Mouse (Mus musculus): ENCODE data around the gene Kmt2e. TPM values are rescaled to one million over a fixed set of nuclear protein-coding genes. Genes with fewer than 3 reads are reported as not detected.

The Kmt2e gene
- total RNA-seq, 2 experiments from 2014 or later: 90.6 to 93.1 TPM

GRCm38 (mm10) chr5:23427501-23427900 lies 6.7 kb upstream of the Kmt2e start:
- TF ChIP-seq CTCF (conservative IDR thresholded peaks at IDR 0.05): no peak
- no peak overlapping the region for H3K4me3 ChIP-seq
- H3K27ac ChIP-seq: peak overlapping the region; percentile 12; the same call in 1 of the 2 replicates
- DNase-seq (ENCODE audit: low spot score in 2 of 2): no peak

GRCm38 (mm10) chr5:23431070-23431864 lies 3.0 kb upstream of the Kmt2e start:
- TF ChIP-seq CTCF (conservative IDR thresholded peaks at IDR 0.05): no peak
- Histone ChIP-seq H3K27ac (peak overlapping the region; percentile 100), H3K4me3 (peak overlapping the region; percentile 97)
- no peak for DNase-seq (ENCODE audit: low spot score in 2 of 2)

GRCm38 (mm10) chr5:23431948-23432707 lies 2.1 kb upstream of the Kmt2e start:
- H3K27ac ChIP-seq: peak overlapping the region; percentile 100
- TF ChIP-seq CTCF (conservative IDR thresholded peaks at IDR 0.05): no peak
- DNase-seq (ENCODE audit: low spot score in 2 of 2): no peak
- H3K4me3 ChIP-seq: peak overlapping the region; percentile 97

- Histone ChIP-seq H3K27ac (peak overlapping the region; percentile 100), H3K4me3 (peak overlapping the region; percentile 97)
- TF ChIP-seq CTCF (conservative IDR thresholded peaks at IDR 0.05): no peak
- peak; percentile 97 to 99 for DNase-seq (ENCODE audit: low spot score in 2 of 2)
Measured at GRCm38 (mm10) chr5:23432708-23433645, 1.3 kb upstream of the Kmt2e start.

GRCm38 (mm10) chr5:23434598-23435481 lies 599 bp downstream of the Kmt2e start:
- H3K4me3 ChIP-seq: peak overlapping the region; percentile 97

GRCm38 (mm10) chr5:23435482-23436125 lies 1.4 kb downstream of the Kmt2e start:
- no peak for TF ChIP-seq CTCF (conservative IDR thresholded peaks at IDR 0.05)
- Histone ChIP-seq H3K4me3 (peak overlapping the region; percentile 97), H3K27ac (peak overlapping the region; percentile 100)
- DNase-seq (ENCODE audit: low spot score in 2 of 2): no peak

More at GRCm38 (mm10) chr5:23434598-23435481, 599 bp downstream of the Kmt2e start:
- peak; percentile 29; the same call in 1 of the 2 replicates for TF ChIP-seq CTCF (conservative IDR thresholded peaks at IDR 0.05)
- H3K27ac ChIP-seq: peak overlapping the region; percentile 100
- peak; percentile 54 to 59 for DNase-seq (ENCODE audit: low spot score in 2 of 2)

GRCm38 (mm10) chr5:23436735-23437134 lies 2.5 kb downstream of the Kmt2e start:
- TF ChIP-seq CTCF (conservative IDR thresholded peaks at IDR 0.05): no peak
- no peak for DNase-seq (ENCODE audit: low spot score in 2 of 2)
- Histone ChIP-seq H3K27ac (peak overlapping the region; percentile 100), H3K4me3 (peak overlapping the region; percentile 97)

- no peak for DNase-seq (ENCODE audit: low spot score in 2 of 2)
- Histone ChIP-seq H3K27ac (no peak overlapping the region), H3K4me3 (no peak overlapping the region)
- TF ChIP-seq CTCF (conservative IDR thresholded peaks at IDR 0.05): no peak
Measured at GRCm38 (mm10) chr5:23439857-23440256, 5.6 kb downstream of the Kmt2e start.

- no peak for TF ChIP-seq CTCF (conservative IDR thresholded peaks at IDR 0.05)
Measured at GRCm38 (mm10) chr5:23440572-23440971, 6.3 kb downstream of the Kmt2e start.

GRCm38 (mm10) chr5:23441916-23442315 lies 7.7 kb downstream of the Kmt2e start:
- no peak overlapping the region for H3K4me3 ChIP-seq
- DNase-seq (ENCODE audit: low spot score in 2 of 2): no peak
- no peak overlapping the region for H3K27ac ChIP-seq
- no peak for TF ChIP-seq CTCF (conservative IDR thresholded peaks at IDR 0.05)

More at GRCm38 (mm10) chr5:23440572-23440971, 6.3 kb downstream of the Kmt2e start:
- no peak overlapping the region for H3K4me3 ChIP-seq
- DNase-seq (ENCODE audit: low spot score in 2 of 2): no peak
- no peak overlapping the region for H3K27ac ChIP-seq

GRCm38 (mm10) chr5:23444411-23444810 lies 10.2 kb downstream of the Kmt2e start:
- DNase-seq (ENCODE audit: low spot score in 2 of 2): no peak
- Histone ChIP-seq H3K4me3 (no peak overlapping the region), H3K27ac (no peak overlapping the region)
- no peak for TF ChIP-seq CTCF (conservative IDR thresholded peaks at IDR 0.05)
